In genomic region chr2:70018236-70018635, GRCm38 (mm10) we compare ENCODE assay signal across 10 mouse cellular contexts. TPM values are rescaled to one million over a fixed set of nuclear protein-coding genes. Genes with fewer than 3 reads are reported as not detected.
A peak's percentile ranks its signal among the peaks of the same experiment; 100 is the strongest.
DNase-seq lines count a peak whose midpoint lies in the region; TF ChIP-seq lines count a peak whose summit lies in the region.
"Had no signal": no experiment of that assay in that cellular context is flagged by ENCODE, and none has a peak within 500 bp of the region (broad histone marks: within the 10 kb centered on the region; RNA-seq: fewer than 3 reads in every experiment).

No protein-coding gene starts in this region.

- no peaks in the 10 kb centered on the region for H3K27me3 ChIP-seq in kidney, adult 2 months (replicated peaks; ENCODE audit: control insufficient read depth, insufficient read depth, low read length)
- H3K27me3 ChIP-seq: limb, embryonic 13.5 days had no signal

- no peak for TF ChIP-seq POLR2A in kidney, adult 2 months (IDR thresholded peaks at IDR 0.05; ENCODE audit: low read depth, low read length)

- TF ChIP-seq CTCF in kidney, adult 2 months (conservative IDR thresholded peaks at IDR 0.05; ENCODE audit: insufficient read depth, insufficient read length, low read depth, low read length) = no peak

- DNase-seq in kidney, adult 2 months = peak; percentile 56
- DNase-seq in kidney, postnatal 4 days = no peak
- DNase-seq in urinary bladder, postnatal 14 days (ENCODE audit: low spot score) = peak; percentile 59
- DNase-seq in urinary bladder, postnatal 4 days (ENCODE audit: low spot score in 2 of 2) = no peak
- peak; percentile 23 to 42 for DNase-seq in cerebellum, postnatal 25 days
- no peak for DNase-seq in thymus, postnatal 4 days
- no peak for DNase-seq in ovary, postnatal 14 days (ENCODE audit: low spot score)
- DNase-seq: thymus, postnatal 14 days had no signal

- H3K4me3 ChIP-seq in kidney, adult 2 months (ENCODE audit: insufficient read depth, low read depth, low read length) = no peak overlapping the region
- H3K4me3 ChIP-seq: limb, embryonic 13.5 days had no signal

- no peak overlapping the region for H3K27ac ChIP-seq in kidney, adult 2 months (ENCODE audit: insufficient read depth, low read depth, low read length)
- H3K27ac ChIP-seq: limb, embryonic 13.5 days had no signal

- H3K36me3 ChIP-seq in kidney, adult 2 months (ENCODE audit: control insufficient read depth, insufficient read depth, low read length) = peaks cover 11% of the 10 kb centered on the region

- H3K4me1 ChIP-seq in kidney, adult 2 months (ENCODE audit: control insufficient read depth, insufficient read depth, low read length) = no peaks in the 10 kb centered on the region
- H3K4me1 ChIP-seq: limb, embryonic 13.5 days had no signal

- 40% methylated on average over 6 of the region's 6 CpGs for WGBS in kidney, adult 2 months

RNA-seq across cellular contexts. Expression of gene Myo3b, which starts 20.7 kb away (rescaled TPM):
- polyA plus RNA-seq in kidney, adult 2 months (2012; rRNA removed) = 1.6 and 1.7 TPM in 2 replicates
- polyA plus RNA-seq: intestine, postnatal 0 days; limb, embryonic 13.5 days had no signal

Comparison
In these comparisons a context has a peak if more than half of its experiments do, and no peak if none do; other contexts are left out.
1. DNase-seq: peak in kidney, adult 2 months (single experiment), urinary bladder, postnatal 14 days (single experiment) and cerebellum, postnatal 25 days (2 of 2); none in kidney, postnatal 4 days (0 of 2), urinary bladder, postnatal 4 days (0 of 2), thymus, postnatal 4 days (single experiment) and ovary, postnatal 14 days (single experiment).